Mouse (Mus musculus) cortical plate, adult 2 months (tissue): ENCODE measurements around the gene Ccdc40.

Source experiments
- CTCF ChIP-seq: fragments of 200-500 bp; IDR thresholded peaks from 2 replicates; pipeline ENCODE4 v1.5.1; 2011; ENCODE audit warnings: mild to moderate bottlenecking, control low read depth, low read length; ENCODE audit not compliant: insufficient read depth; ENCODE audit errors: extremely low read depth
- POLR2A ChIP-seq: fragments of 200-500 bp; IDR thresholded peaks from 2 replicates; pipeline ENCODE4 v1.6.1; 2011; ENCODE audit warnings: mild to moderate bottlenecking, low read length, control low read depth; ENCODE audit not compliant: insufficient read depth; ENCODE audit errors: extremely low read depth

- no peak for TF ChIP-seq CTCF
- TF ChIP-seq POLR2A, result no peak
Measured at GRCm38 (mm10) chr11:119219816-119220465, 8.4 kb upstream of the Ccdc40 start.
